Mouse (Mus musculus): ENCODE measurements at regions not wholly inside any gene's neighbourhood (a gene's known extent, or its start where the extent isn't known, plus 50 kb on each side); places are given as distances from the start of the nearest gene placed in this dataset.

DNA sequence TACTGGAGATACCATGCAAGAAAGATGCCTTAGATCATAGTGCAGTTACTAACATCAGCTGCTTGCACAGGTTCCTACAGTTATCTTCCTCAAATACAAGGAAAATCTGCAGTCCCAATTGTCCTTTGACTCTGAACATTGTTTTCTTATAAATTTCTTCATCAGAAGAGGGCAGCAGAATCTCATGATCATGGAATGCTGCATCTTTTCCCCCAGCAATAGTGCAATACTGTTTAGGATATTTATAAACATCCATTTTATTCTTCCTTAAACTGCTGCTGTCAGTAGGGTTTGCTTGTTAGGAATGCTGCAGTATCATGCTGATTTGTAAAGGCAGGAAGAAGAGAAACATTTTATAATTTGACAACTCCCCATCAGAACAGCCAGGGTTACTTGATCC is 1088.7 kb downstream of the Otol1 start:
- H3K4me3 ChIP-seq (ENCODE audit: low read depth, low read length), result no peak overlapping the region
- ATAC-seq (peak; percentile 53; the same call in 1 of the 2 replicates), DNase-seq (peak; percentile 51)
- no peak overlapping the region for H3K27ac ChIP-seq (ENCODE audit: low read depth, low read length)
- H3K4me2 ChIP-seq (ENCODE audit: low read depth), result no peak overlapping the region
- no peaks in the 10 kb centered on the region for H3K36me3 ChIP-seq (ENCODE audit: insufficient read depth)
- TF ChIP-seq CTCF (IDR thresholded peaks at IDR 0.05; ENCODE audit: low read depth), result peak; percentile 51
- no peaks in the 10 kb centered on the region for H3K4me1 ChIP-seq (ENCODE audit: insufficient read depth)
- no peaks in the 10 kb centered on the region for H3K27me3 ChIP-seq (ENCODE audit: insufficient read depth, low read length)
- H3K9ac ChIP-seq, result no peak overlapping the region
- H3K9me3 ChIP-seq (ENCODE audit: low read length), result no peaks in the 10 kb centered on the region

DNA sequence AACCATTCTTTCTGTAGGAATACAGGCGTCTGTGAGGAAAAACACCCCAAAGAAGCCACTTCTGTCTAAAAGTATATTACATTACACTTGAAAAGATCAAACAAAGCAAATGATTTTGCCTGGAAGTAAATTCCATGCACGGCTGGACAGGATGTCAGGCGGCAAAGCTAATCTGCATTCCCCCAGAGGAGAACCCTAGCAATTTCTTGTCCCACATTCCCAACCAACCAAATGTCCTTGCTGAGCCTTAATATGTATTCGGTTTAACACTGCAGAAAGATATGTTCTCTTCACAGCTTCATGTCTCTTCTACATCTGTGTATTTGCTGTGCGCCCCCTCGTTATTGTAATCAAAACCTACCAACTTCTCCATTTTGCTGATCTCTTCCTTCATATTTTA is 1096.1 kb downstream of the Otol1 start:
- Histone ChIP-seq H3K27ac (ENCODE audit: low read depth, low read length) (no peak overlapping the region), H3K9me3 (ENCODE audit: low read length) (no peaks in the 10 kb centered on the region), H3K27me3 (ENCODE audit: insufficient read depth, low read length) (no peaks in the 10 kb centered on the region), H3K4me1 (ENCODE audit: insufficient read depth) (no peaks in the 10 kb centered on the region), H3K4me2 (ENCODE audit: low read depth) (no peak overlapping the region), H3K36me3 (ENCODE audit: insufficient read depth) (no peaks in the 10 kb centered on the region), H3K9ac (no peak overlapping the region), H3K4me3 (ENCODE audit: low read depth, low read length) (no peak overlapping the region)
- ATAC-seq (no peak), DNase-seq (no peak)
- no peak for TF ChIP-seq CTCF (IDR thresholded peaks at IDR 0.05; ENCODE audit: low read depth)
- WGBS, result 84% methylated on average over 6 of the region's 6 CpGs

DNA sequence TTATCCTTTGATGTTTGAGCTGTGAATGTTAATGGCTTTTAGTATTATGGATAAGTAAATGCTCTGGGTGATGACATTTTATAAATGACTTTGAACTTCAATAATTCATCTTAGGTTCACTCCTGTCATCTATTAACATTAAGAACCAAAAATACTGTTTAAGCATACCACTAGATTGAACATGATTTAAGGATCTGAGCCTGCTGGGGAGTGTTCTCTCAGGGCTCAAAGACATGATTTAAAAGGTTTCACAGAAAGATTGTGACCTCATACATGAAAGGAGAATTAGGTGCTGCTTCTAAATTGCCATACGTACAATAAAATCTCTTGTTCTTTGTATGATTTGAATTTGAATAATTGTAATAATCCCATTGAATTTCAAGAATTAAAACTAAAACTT is 1137.8 kb downstream of the Otol1 start:
- 70% methylated on average over 1 of the region's 1 CpGs for WGBS
- no peaks in the 10 kb centered on the region for H3K36me3 ChIP-seq (ENCODE audit: insufficient read depth)
- peak; percentile 64; the same call in 1 of the 2 replicates for ATAC-seq
- H3K4me3 ChIP-seq (ENCODE audit: low read depth, low read length), result no peak overlapping the region
- no peak for DNase-seq
- no peaks in the 10 kb centered on the region for H3K27me3 ChIP-seq (ENCODE audit: insufficient read depth, low read length)
- no peak for TF ChIP-seq CTCF (IDR thresholded peaks at IDR 0.05; ENCODE audit: low read depth)
- no peaks in the 10 kb centered on the region for H3K4me1 ChIP-seq (ENCODE audit: insufficient read depth)
- no peak overlapping the region for H3K9ac ChIP-seq
- H3K4me2 ChIP-seq (ENCODE audit: low read depth), result no peak overlapping the region
- H3K9me3 ChIP-seq (ENCODE audit: low read length), result no peaks in the 10 kb centered on the region
- no peak overlapping the region for H3K27ac ChIP-seq (ENCODE audit: low read depth, low read length)
